Mouse (Mus musculus): Measurements from ENCODE around the gene Rbl1. TPM values are rescaled to one million over a fixed set of nuclear protein-coding genes. Genes with fewer than 3 reads are reported as not detected.

The Rbl1 gene
- polyA plus RNA-seq, 1 experiment from 2014 or later: 32.0 TPM

- ATAC-seq (ENCODE audit: borderline replicate concordance, extremely low read depth, low FRiP score, low TSS enrichment): no peak
- WGBS: 75% methylated on average over 8 of the region's 8 CpGs
- H3K27ac ChIP-seq: peak overlapping the region; percentile 34; the same call in 1 of the 2 replicates
- H3K4me3 ChIP-seq: no peak overlapping the region
- 0 out of 2 replicates have a peak, but pooled peaks cover 7% of the 10 kb centered on the region for H3K36me3 ChIP-seq
- no peaks in the 10 kb centered on the region for H3K9me3 ChIP-seq
- H3K27me3 ChIP-seq: no peaks in the 10 kb centered on the region
- peaks cover 27% of the 10 kb centered on the region for H3K4me1 ChIP-seq
- no peak overlapping the region for H3K4me2 ChIP-seq
- no peak overlapping the region for H3K9ac ChIP-seq
Observed at GRCm38 (mm10) chr2:157130813-157131514, 73.4 kb downstream of the Rbl1 start.

- H3K4me1 ChIP-seq: peaks cover 27% of the 10 kb centered on the region
- 68% methylated on average over 11 of the region's 11 CpGs for WGBS
- H3K27ac ChIP-seq: no peak overlapping the region
- peaks cover 14% of the 10 kb centered on the region; the same call in 1 of the 2 replicates for H3K36me3 ChIP-seq
- H3K4me3 ChIP-seq: no peak overlapping the region
- H3K4me2 ChIP-seq: no peak overlapping the region
- no peaks in the 10 kb centered on the region for H3K9me3 ChIP-seq
- no peak overlapping the region for H3K9ac ChIP-seq
- H3K27me3 ChIP-seq: no peaks in the 10 kb centered on the region
- ATAC-seq (ENCODE audit: borderline replicate concordance, extremely low read depth, low FRiP score, low TSS enrichment): no peak
Observed at GRCm38 (mm10) chr2:157129601-157130164, 74.7 kb downstream of the Rbl1 start.

GRCm38 (mm10) chr2:157129096-157129495 lies 75.2 kb downstream of the Rbl1 start:
- Histone ChIP-seq H3K9ac (no peak overlapping the region), H3K9me3 (no peaks in the 10 kb centered on the region), H3K4me2 (no peak overlapping the region), H3K4me1 (peaks cover 26% of the 10 kb centered on the region), H3K27me3 (no peaks in the 10 kb centered on the region), H3K36me3 (peaks cover 14% of the 10 kb centered on the region; the same call in 1 of the 2 replicates), H3K27ac (no peak overlapping the region), H3K4me3 (no peak overlapping the region)
- ATAC-seq (ENCODE audit: borderline replicate concordance, extremely low read depth, low FRiP score, low TSS enrichment): no peak
- 74% methylated on average over 4 of the region's 4 CpGs for WGBS

DNA sequence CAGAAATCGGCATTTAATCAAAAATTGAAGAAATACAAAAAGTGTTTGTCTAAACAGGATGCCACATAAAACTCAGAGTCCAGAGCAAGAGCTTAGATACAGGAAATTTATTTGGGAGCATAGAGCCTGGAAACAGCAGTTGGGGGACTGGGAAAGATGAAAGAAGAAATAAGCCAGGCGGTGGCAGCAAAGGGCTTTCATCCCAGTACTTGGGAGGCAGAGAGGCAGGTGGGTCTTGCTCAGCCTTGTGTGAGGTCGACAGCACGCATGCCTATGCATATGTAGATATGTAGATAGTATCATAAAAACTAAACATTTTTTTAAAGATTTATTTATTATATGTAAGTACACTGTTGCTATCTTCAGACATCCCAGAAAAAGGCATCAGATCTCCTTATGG lies 76.3 kb downstream of the Rbl1 start:
- 49% methylated on average over 4 of the region's 4 CpGs for WGBS
- no peak overlapping the region for H3K9ac ChIP-seq
- H3K27me3 ChIP-seq: no peaks in the 10 kb centered on the region
- H3K4me3 ChIP-seq: no peak overlapping the region
- H3K9me3 ChIP-seq: no peaks in the 10 kb centered on the region
- no peak for ATAC-seq (ENCODE audit: borderline replicate concordance, extremely low read depth, low FRiP score, low TSS enrichment)
- H3K4me1 ChIP-seq: peaks cover 16% of the 10 kb centered on the region
- no peak overlapping the region for H3K27ac ChIP-seq
- peaks cover 17% of the 10 kb centered on the region; the same call in 1 of the 2 replicates for H3K36me3 ChIP-seq
- H3K4me2 ChIP-seq: no peak overlapping the region

DNA sequence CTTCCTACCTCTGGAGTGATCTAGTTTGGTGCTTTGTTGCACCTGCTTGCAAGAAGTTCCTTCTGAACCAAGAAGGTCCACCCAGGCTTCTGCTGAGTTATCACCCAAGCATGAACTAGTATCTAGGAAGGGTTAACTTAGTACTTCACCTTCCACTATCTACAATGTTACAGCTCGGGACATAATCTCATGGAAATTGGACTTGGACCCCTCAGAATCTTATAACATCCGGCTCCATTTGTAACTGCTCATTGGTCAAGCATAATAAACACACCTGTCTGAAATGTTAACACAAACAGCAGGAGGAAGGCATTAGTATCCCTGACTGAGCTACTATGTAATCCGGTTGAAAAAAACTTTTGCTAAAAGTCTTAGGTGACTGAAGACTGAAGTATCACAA lies 77.0 kb downstream of the Rbl1 start:
- ATAC-seq (ENCODE audit: borderline replicate concordance, extremely low read depth, low FRiP score, low TSS enrichment): no peak
- H3K27me3 ChIP-seq: no peaks in the 10 kb centered on the region
- WGBS: 68% methylated on average over 3 of the region's 3 CpGs
- peaks cover 12% of the 10 kb centered on the region; the same call in 1 of the 2 replicates for H3K4me1 ChIP-seq
- H3K9ac ChIP-seq: no peak overlapping the region
- no peak overlapping the region for H3K4me2 ChIP-seq
- H3K27ac ChIP-seq: no peak overlapping the region
- no peak overlapping the region for H3K4me3 ChIP-seq
- H3K36me3 ChIP-seq: peaks cover 22% of the 10 kb centered on the region; the same call in 1 of the 2 replicates
- H3K9me3 ChIP-seq: no peaks in the 10 kb centered on the region

DNA sequence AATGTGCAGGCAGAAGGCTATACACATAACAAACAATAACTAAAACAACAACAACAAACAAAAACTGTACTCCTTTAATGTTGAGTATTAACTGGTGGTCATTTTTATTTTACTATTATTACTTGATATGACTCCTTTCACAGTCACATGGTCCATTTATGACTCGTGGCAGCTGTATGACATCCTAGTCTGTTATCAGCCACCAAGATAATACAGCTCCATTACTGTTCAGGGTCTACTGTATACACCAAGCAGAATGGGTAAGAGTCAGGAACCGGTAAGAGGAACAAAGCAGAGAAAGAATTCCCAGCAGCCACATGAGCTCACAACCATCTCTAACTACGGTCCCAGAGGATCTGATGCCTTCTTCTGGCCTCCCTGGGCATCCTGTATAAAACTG lies 79.1 kb downstream of the Rbl1 start:
- Histone ChIP-seq H3K4me2 (no peak overlapping the region), H3K4me1 (peaks cover 4% of the 10 kb centered on the region; the same call in 1 of the 2 replicates), H3K36me3 (peaks cover 41% of the 10 kb centered on the region), H3K4me3 (no peak overlapping the region), H3K9ac (no peak overlapping the region), H3K27ac (no peak overlapping the region), H3K9me3 (no peaks in the 10 kb centered on the region), H3K27me3 (no peaks in the 10 kb centered on the region)
- ATAC-seq (ENCODE audit: borderline replicate concordance, extremely low read depth, low FRiP score, low TSS enrichment): no peak
- WGBS: 73% methylated on average over 3 of the region's 3 CpGs

DNA sequence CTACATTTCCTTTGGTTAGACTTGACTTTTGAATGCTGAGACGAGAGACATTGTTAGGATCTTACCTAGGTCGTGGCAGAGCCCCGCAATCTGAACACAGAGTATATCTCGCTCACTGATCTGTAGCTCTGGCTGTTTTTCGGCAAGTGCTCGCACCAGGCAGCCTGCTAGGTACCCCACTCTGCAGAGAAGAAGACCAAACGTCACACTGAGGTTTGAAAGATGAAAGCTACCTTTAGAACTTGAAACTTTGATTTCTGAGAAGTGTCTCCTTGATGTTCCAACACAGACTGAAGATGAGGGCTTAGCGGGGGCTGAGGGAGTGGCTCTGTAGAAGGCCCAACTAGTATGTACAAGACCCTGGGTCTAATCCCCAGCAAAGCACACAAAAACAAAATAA lies 82.6 kb downstream of the Rbl1 start:
- Histone ChIP-seq H3K4me2 (no peak overlapping the region), H3K9me3 (no peaks in the 10 kb centered on the region), H3K27ac (no peak overlapping the region), H3K4me1 (no peaks in the 10 kb centered on the region), H3K4me3 (no peak overlapping the region), H3K36me3 (peaks cover 46% of the 10 kb centered on the region), H3K9ac (no peak overlapping the region), H3K27me3 (no peaks in the 10 kb centered on the region)
- WGBS: 87% methylated on average over 8 of the region's 8 CpGs
- ATAC-seq (ENCODE audit: borderline replicate concordance, extremely low read depth, low FRiP score, low TSS enrichment): no peak

DNA sequence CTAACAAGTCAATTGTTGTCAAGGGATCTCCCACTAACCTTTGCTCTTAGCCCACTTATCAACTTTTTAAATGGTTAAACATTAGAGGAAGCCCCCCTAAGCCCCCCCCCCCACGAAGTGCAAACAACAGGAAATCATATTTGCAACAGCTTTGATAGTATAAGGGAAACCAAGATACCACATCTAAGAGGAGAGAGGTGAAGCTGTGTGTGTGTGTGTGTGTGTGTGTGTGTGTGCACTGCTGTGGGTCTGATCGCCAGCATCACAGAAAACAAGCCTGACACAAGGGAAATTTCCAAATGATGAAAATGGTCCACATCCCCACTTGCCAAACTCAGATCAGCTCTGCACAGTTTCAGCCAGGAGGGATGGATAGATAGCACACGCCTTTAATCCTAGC lies 85.3 kb downstream of the Rbl1 start:
- Histone ChIP-seq H3K9me3 (no peaks in the 10 kb centered on the region), H3K4me2 (no peak overlapping the region), H3K9ac (no peak overlapping the region), H3K27ac (no peak overlapping the region), H3K4me1 (no peaks in the 10 kb centered on the region), H3K36me3 (peaks cover 51% of the 10 kb centered on the region), H3K4me3 (no peak overlapping the region), H3K27me3 (no peaks in the 10 kb centered on the region)
- ATAC-seq (ENCODE audit: borderline replicate concordance, extremely low read depth, low FRiP score, low TSS enrichment): no peak
- whole genome bisulfite sequencing: 48% methylated on average over 3 of the region's 3 CpGs

DNA sequence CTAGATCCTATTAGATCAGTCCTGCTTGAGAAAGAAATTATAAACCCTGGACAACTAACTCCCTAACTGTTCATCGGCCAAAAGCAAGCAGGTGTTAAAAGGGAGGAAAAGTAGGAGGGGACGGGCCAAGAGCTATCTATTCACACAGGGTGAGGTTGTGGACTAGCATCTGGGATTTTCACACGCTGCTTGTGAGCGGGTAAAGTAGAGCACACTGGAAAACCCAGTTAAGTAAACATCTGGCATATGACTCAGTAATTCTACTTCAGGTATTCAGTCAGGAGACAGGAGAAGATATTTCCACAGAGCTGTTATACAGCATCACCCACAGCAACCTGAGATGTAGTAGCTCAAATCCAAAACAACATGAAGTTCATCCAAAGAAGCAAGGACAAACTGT lies 85.8 kb downstream of the Rbl1 start:
- ATAC-seq (ENCODE audit: borderline replicate concordance, extremely low read depth, low FRiP score, low TSS enrichment): no peak
- H3K4me3 ChIP-seq: no peak overlapping the region
- no peaks in the 10 kb centered on the region for H3K9me3 ChIP-seq
- no peaks in the 10 kb centered on the region for H3K27me3 ChIP-seq
- WGBS: 68% methylated on average over 4 of the region's 4 CpGs
- no peaks in the 10 kb centered on the region for H3K4me1 ChIP-seq
- H3K36me3 ChIP-seq: peaks cover 56% of the 10 kb centered on the region
- H3K27ac ChIP-seq: no peak overlapping the region
- no peak overlapping the region for H3K9ac ChIP-seq
- H3K4me2 ChIP-seq: no peak overlapping the region

DNA sequence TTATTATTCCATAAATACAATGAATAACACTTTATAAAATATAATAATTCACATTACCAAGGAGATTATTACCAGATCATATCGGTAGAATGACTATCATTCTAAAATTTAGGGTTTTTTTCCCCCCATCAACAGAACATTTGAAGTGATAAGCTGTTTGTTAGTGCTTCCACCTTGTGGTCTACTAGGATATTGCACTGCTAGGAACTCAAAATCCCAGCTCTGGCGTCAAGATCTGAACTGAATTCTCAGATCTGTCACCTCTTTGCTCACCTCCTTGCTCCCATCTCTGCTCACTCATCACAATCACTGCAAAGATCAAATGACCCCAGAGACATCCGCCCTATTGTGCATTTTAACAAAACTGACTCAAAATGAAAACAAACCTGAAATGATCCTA lies 87.4 kb downstream of the Rbl1 start:
- Histone ChIP-seq H3K4me2 (no peak overlapping the region), H3K4me1 (no peaks in the 10 kb centered on the region), H3K36me3 (peaks cover 55% of the 10 kb centered on the region), H3K27me3 (no peaks in the 10 kb centered on the region), H3K4me3 (no peak overlapping the region), H3K9me3 (no peaks in the 10 kb centered on the region), H3K9ac (no peak overlapping the region), H3K27ac (no peak overlapping the region)
- ATAC-seq (ENCODE audit: borderline replicate concordance, extremely low read depth, low FRiP score, low TSS enrichment): no peak
- 15% methylated on average over 3 of the region's 3 CpGs for WGBS

GRCm38 (mm10) chr2:157108236-157108635 lies 96.1 kb downstream of the Rbl1 start:
- H3K9me3 ChIP-seq: no peaks in the 10 kb centered on the region
- no peak overlapping the region for H3K9ac ChIP-seq
- H3K4me1 ChIP-seq: no peaks in the 10 kb centered on the region
- no peak for ATAC-seq (ENCODE audit: borderline replicate concordance, extremely low read depth, low FRiP score, low TSS enrichment)
- H3K4me2 ChIP-seq: no peak overlapping the region
- peaks cover 56% of the 10 kb centered on the region for H3K36me3 ChIP-seq
- H3K27me3 ChIP-seq: no peaks in the 10 kb centered on the region
- no peak overlapping the region for H3K4me3 ChIP-seq
- WGBS: 87% methylated on average over 4 of the region's 4 CpGs
- no peak overlapping the region for H3K27ac ChIP-seq

- H3K36me3 ChIP-seq: peaks cover 56% of the 10 kb centered on the region
- no peak overlapping the region for H3K27ac ChIP-seq
- WGBS: 71% methylated on average over 8 of the region's 8 CpGs
- no peak overlapping the region for H3K9ac ChIP-seq
- H3K4me3 ChIP-seq: no peak overlapping the region
- no peaks in the 10 kb centered on the region for H3K9me3 ChIP-seq
- H3K4me1 ChIP-seq: no peaks in the 10 kb centered on the region
- H3K4me2 ChIP-seq: no peak overlapping the region
- no peak for ATAC-seq (ENCODE audit: borderline replicate concordance, extremely low read depth, low FRiP score, low TSS enrichment)
- H3K27me3 ChIP-seq: no peaks in the 10 kb centered on the region
Observed at GRCm38 (mm10) chr2:157104454-157104853, 99.9 kb downstream of the Rbl1 start.
